Mouse (Mus musculus): ENCODE measurements around the gene Fam117a. TPM values are rescaled to one million over a fixed set of nuclear protein-coding genes. Genes with fewer than 3 reads are reported as not detected.

The Fam117a gene
- polyA plus RNA-seq, 1 experiment from 2014 or later = 6.0 TPM

- TF ChIP-seq CTCF (IDR thresholded peaks at IDR 0.05) = no peak
- DNase-seq (ENCODE audit: low read depth, low spot score) (no peak), ATAC-seq (no peak)
- CTCF ChIA-PET = interaction anchor here (2.0 kb wide), 1 partner anchor 131 kb away, joined by 16 read pairs; no protein-coding TSS in a partner anchor
- in situ Hi-C loops (cut with MboI; ENCODE audit: low pct_unique_long_range_greater_than_20kb) = no loop called here
- POLR2A ChIA-PET = interaction anchor here (1.0 kb wide), 1 partner anchor 131 kb away, joined by 3 read pairs; no protein-coding TSS in a partner anchor
- H3K27me3 ChIP-seq = no peaks in the 10 kb centered on the region
Observed at GRCm38 (mm10) chr11:95390420-95390819, 53.6 kb downstream of the Fam117a start.

DNA sequence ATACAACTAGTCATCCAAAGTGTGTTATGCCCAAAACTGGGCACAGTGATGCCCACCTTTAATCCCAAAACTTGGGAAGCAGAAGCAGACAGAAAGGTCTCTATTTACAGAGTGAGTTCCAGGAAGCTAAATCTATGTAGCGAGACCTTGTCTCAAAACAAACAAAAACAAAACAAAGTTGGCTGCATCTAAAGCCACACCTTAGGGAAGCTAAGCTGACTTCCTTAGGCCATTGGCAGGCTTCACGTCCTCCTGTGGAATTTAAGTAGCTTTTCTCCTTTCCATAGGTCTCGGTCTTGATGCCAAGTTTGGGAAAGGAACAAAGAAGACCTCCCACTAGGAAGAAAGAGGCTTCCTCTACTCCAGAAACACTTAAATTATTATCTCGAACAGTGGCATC, 54.4 kb downstream of the Fam117a start:
- in situ Hi-C loops (cut with MboI; ENCODE audit: low pct_unique_long_range_greater_than_20kb) = no loop called here
- no peak for ATAC-seq
- ChIA-PET POLR2A (no interaction called here), CTCF (interaction anchor here (0.8 to 2.0 kb wide), 2 partner anchors 24 to 130 kb away, joined by 3 to 16 read pairs; no protein-coding TSS in a partner anchor)
- no peak for DNase-seq (ENCODE audit: low read depth, low spot score)
- no peaks in the 10 kb centered on the region for H3K27me3 ChIP-seq
- TF ChIP-seq CTCF (IDR thresholded peaks at IDR 0.05) = no peak

DNA sequence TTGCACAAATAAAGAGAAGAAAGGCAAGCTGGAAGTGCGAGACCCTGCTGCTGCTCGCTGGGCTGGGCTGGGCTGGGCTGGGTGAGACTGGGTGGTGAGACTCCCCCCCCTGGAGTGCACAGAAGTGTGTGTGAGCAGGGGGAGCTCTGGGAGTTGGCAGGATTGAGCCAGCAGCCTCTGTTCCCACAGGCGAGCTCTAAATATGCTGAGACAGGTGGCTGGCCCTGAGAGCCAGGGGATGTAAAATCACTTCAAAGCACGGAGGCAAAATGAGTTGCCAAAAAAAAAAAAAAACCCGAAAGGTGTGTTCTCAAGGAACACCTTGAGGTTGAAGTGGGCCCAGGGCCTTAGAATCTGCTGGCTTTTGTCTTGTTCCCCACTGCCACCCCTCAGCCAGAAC, 54.9 kb downstream of the Fam117a start:
- no peaks in the 10 kb centered on the region for H3K27me3 ChIP-seq
- no peak for ATAC-seq
- ChIA-PET POLR2A (interaction anchor here (0.6 kb wide), 1 partner anchor 66 kb away, joined by 3 read pairs; no protein-coding TSS in a partner anchor), CTCF (interaction anchor here (0.8 to 2.0 kb wide), 3 partner anchors 23 to 130 kb away, joined by 3 to 16 read pairs (median 4); no protein-coding TSS in a partner anchor)
- no peak for DNase-seq (ENCODE audit: low read depth, low spot score)
- in situ Hi-C loops (cut with MboI; ENCODE audit: low pct_unique_long_range_greater_than_20kb) = no loop called here
- no peak for TF ChIP-seq CTCF (IDR thresholded peaks at IDR 0.05)

GRCm38 (mm10) chr11:95392223-95392667, 55.4 kb downstream of the Fam117a start:
- ChIA-PET CTCF (interaction anchor here (1.4 to 7.0 kb wide), 3 partner anchors 115 to 129 kb away, joined by 4 to 59 read pairs (median 16); no protein-coding TSS in a partner anchor), POLR2A (interaction anchor here (0.6 kb wide), 1 partner anchor 66 kb away, joined by 3 read pairs; no protein-coding TSS in a partner anchor)
- no peak for DNase-seq (ENCODE audit: low read depth, low spot score)
- ATAC-seq = no peak
- H3K27me3 ChIP-seq = no peaks in the 10 kb centered on the region
- in situ Hi-C loops (cut with MboI; ENCODE audit: low pct_unique_long_range_greater_than_20kb) = no loop called here
- no peak for TF ChIP-seq CTCF (IDR thresholded peaks at IDR 0.05)

GRCm38 (mm10) chr11:95392708-95393499, 56.1 kb downstream of the Fam117a start:
- no peaks in the 10 kb centered on the region for H3K27me3 ChIP-seq
- ChIA-PET CTCF (interaction anchor here (1.4 to 7.0 kb wide), 2 partner anchors 114 to 128 kb away, joined by 4 to 59 read pairs; no protein-coding TSS in a partner anchor), POLR2A (interaction anchor here (0.9 kb wide), 1 partner anchor 274 kb away, joined by 3 read pairs; the partner anchor contains the start of gene Phb)
- ATAC-seq (no peak), DNase-seq (ENCODE audit: low read depth, low spot score) (no peak)
- in situ Hi-C loops (cut with MboI; ENCODE audit: low pct_unique_long_range_greater_than_20kb) = no loop called here
- no peak for TF ChIP-seq CTCF (IDR thresholded peaks at IDR 0.05)

GRCm38 (mm10) chr11:95393500-95393816, 56.6 kb downstream of the Fam117a start:
- no peak for TF ChIP-seq CTCF (IDR thresholded peaks at IDR 0.05)
- ATAC-seq (no peak), DNase-seq (ENCODE audit: low read depth, low spot score) (no peak)
- ChIA-PET POLR2A (interaction anchor here (0.9 kb wide), 1 partner anchor 273 kb away, joined by 3 read pairs; the partner anchor contains the start of gene Phb), CTCF (interaction anchor here (0.6 to 7.0 kb wide), 2 partner anchors 33 to 128 kb away, joined by 3 to 59 read pairs; no protein-coding TSS in a partner anchor)
- H3K27me3 ChIP-seq = no peaks in the 10 kb centered on the region
- in situ Hi-C loops (cut with MboI; ENCODE audit: low pct_unique_long_range_greater_than_20kb) = no loop called here

DNA sequence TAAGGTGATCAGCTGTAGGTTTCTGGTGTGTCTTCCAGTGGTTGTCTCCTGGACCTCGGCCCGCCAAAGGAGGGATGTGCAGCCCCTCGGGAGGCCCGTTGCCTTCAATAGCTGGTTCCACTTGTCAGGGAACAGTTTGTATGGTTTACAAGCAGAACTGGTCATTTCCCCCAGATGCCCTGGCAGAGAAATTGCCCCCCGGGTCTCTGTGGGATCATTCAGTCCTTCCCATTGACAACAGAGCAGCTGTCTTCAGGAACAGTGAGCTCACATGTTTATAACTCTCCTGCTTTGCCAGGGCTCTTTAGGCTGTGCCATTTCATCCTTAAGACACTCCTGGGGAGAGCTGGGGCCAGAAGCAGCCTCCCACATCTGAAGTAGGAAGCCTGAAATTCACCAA, 57.3 kb downstream of the Fam117a start:
- DNase-seq (ENCODE audit: low read depth, low spot score) = no peak
- no peaks in the 10 kb centered on the region for H3K27me3 ChIP-seq
- no peak for ATAC-seq
- in situ Hi-C loops (cut with MboI; ENCODE audit: low pct_unique_long_range_greater_than_20kb) = no loop called here
- ChIA-PET CTCF (interaction anchor here (0.6 to 7.0 kb wide), 3 partner anchors 32 to 127 kb away, joined by 3 to 59 read pairs (median 3); no protein-coding TSS in a partner anchor), POLR2A (no interaction called here)
- TF ChIP-seq CTCF (IDR thresholded peaks at IDR 0.05) = no peak

DNA sequence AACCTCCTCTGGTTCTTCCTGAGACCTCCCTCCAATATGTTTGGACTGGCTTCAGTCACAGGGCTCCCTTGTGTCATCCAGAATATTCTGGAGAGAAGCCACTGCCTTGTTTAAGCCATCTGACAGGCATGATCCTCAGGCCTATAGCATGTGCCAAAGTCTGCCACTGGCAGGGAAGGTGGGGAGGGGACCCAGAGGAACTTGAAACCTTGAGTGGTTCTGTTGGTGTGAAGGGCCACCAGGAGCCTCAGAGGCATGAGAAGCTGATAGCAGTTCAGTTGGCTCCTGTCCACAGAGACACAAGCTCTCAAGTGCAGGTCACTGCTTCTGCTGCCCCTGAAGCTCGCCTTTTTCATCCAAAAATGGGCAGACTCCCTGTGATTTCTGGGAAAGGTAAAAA, 59.7 kb downstream of the Fam117a start:
- ATAC-seq = no peak
- ChIA-PET CTCF (interaction anchor here (1.3 to 7.0 kb wide), 3 partner anchors 112 to 125 kb away, joined by 4 to 59 read pairs (median 4); no protein-coding TSS in a partner anchor), POLR2A (no interaction called here)
- no peaks in the 10 kb centered on the region for H3K27me3 ChIP-seq
- in situ Hi-C loops (cut with MboI; ENCODE audit: low pct_unique_long_range_greater_than_20kb) = loop anchor here (5.0 kb wide), 2 partner anchors 36 to 126 kb away; no protein-coding TSS in a partner anchor
- no peak for DNase-seq (ENCODE audit: low read depth, low spot score)
- TF ChIP-seq CTCF (IDR thresholded peaks at IDR 0.05) = no peak

GRCm38 (mm10) chr11:95397843-95398835, 61.3 kb downstream of the Fam117a start:
- no peak for ATAC-seq
- no peak for DNase-seq (ENCODE audit: low read depth, low spot score)
- CTCF ChIA-PET = interaction anchor here (0.6 to 7.0 kb wide), 20 partner anchors 9 to 123 kb away, joined by 3 to 59 read pairs (median 3); partner anchors contain the start of genes Slc35b1 and Spop
- TF ChIP-seq CTCF (IDR thresholded peaks at IDR 0.05) = peak; percentile 92
- in situ Hi-C loops (cut with MboI; ENCODE audit: low pct_unique_long_range_greater_than_20kb) = loop anchor here (5.0 kb wide), 2 partner anchors 34 to 124 kb away; no protein-coding TSS in a partner anchor
- POLR2A ChIA-PET = no interaction called here
- no peaks in the 10 kb centered on the region for H3K27me3 ChIP-seq

Data from Patski (cell line).